Mouse (Mus musculus): ENCODE results near the gene Zfp651. TPM values are rescaled to one million over a fixed set of nuclear protein-coding genes. Genes with fewer than 3 reads are reported as not detected.

The Zfp651 gene
- polyA plus RNA-seq, 1 experiment: 46.2 TPM

DNA sequence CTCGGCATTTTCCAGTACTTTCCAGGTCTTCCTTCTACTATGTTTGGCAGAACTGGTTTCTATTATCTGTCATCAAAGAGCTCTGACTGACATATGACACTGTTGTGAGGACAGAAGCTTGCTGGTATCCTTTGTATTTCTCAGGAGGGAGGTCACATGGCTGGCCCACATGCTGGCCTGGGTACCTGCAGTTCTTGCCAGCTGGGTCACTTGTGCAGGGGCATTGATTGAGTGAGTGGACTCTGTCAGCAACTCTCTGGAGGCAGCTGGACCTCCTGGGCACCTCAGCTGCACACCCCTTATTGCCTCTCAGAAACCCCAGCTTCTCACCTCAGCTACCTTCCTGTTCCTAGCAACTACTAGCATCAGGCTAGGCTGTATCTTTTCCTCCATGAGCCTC, 48.4 kb downstream of the Zfp651 start:
- WGBS: 68% methylated on average over 1 of the region's 1 CpGs
- TF ChIP-seq CTCF (IDR thresholded peaks at IDR 0.05; ENCODE audit: insufficient read depth, low read length) (no peak), POLR2A (IDR thresholded peaks at IDR 0.05; ENCODE audit: borderline replicate concordance, extremely low read depth, low read depth, low read length) (no peak)
- DNase-seq: no peak
- Histone ChIP-seq H3K4me3 (replicated peaks; ENCODE audit: extremely low read depth, low read depth, low read length) (no peak overlapping the region), H3K4me1 (ENCODE audit: control insufficient read depth, insufficient read depth, low read length) (peaks cover 9% of the 10 kb centered on the region)

DNA sequence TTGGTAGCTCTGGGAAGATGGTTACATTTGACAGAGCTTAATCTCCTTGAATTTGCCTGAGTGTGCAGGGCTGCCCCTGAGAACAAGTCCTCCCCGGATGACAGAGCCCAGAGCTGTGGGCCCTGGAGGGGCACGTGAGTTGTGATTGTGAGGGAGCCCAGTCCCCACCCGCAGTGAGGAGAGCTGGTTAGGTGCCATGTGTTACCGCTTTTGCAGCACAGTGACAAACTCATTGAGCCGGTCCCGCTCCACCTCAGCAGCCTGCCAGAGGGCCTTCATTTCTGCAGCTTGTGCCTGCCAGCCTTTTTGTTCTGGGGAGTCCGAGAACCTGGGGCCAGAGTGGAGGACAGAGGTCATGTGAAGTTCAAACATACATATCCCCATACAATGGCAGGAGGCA, 48.8 kb downstream of the Zfp651 start:
- Histone ChIP-seq H3K4me3 (replicated peaks; ENCODE audit: extremely low read depth, low read depth, low read length) (no peak overlapping the region), H3K4me1 (ENCODE audit: control insufficient read depth, insufficient read depth, low read length) (peaks cover 9% of the 10 kb centered on the region)
- TF ChIP-seq POLR2A (IDR thresholded peaks at IDR 0.05; ENCODE audit: borderline replicate concordance, extremely low read depth, low read depth, low read length): no peak
- TF ChIP-seq CTCF (IDR thresholded peaks at IDR 0.05; ENCODE audit: insufficient read depth, low read length): no peak
- no peak for DNase-seq
- 74% methylated on average over 7 of the region's 7 CpGs for WGBS

DNA sequence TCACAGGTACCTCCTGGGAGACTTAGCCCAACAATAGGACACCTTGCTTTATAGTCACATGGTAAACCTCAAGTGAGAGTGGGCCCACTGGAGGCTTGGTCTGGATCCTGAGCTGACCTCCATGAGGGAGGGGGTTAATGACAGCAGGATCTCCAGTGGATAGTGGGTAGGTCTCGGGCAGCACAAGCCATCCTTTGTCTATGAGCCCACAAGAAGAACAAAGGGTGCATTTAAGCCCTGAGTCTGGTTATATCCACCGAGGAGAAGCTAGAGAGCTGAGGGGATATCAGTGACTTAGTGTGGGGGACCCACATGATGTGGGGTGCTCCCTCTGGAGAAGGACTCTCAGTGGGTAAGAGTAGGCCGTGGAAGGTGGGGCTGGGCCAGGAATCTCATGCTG, 49.4 kb downstream of the Zfp651 start:
- WGBS: 85% methylated on average over 3 of the region's 3 CpGs
- TF ChIP-seq CTCF (IDR thresholded peaks at IDR 0.05; ENCODE audit: insufficient read depth, low read length) (no peak), POLR2A (IDR thresholded peaks at IDR 0.05; ENCODE audit: borderline replicate concordance, extremely low read depth, low read depth, low read length) (no peak)
- DNase-seq: no peak
- Histone ChIP-seq H3K4me3 (replicated peaks; ENCODE audit: extremely low read depth, low read depth, low read length) (no peak overlapping the region), H3K4me1 (ENCODE audit: control insufficient read depth, insufficient read depth, low read length) (peaks cover 9% of the 10 kb centered on the region)

DNA sequence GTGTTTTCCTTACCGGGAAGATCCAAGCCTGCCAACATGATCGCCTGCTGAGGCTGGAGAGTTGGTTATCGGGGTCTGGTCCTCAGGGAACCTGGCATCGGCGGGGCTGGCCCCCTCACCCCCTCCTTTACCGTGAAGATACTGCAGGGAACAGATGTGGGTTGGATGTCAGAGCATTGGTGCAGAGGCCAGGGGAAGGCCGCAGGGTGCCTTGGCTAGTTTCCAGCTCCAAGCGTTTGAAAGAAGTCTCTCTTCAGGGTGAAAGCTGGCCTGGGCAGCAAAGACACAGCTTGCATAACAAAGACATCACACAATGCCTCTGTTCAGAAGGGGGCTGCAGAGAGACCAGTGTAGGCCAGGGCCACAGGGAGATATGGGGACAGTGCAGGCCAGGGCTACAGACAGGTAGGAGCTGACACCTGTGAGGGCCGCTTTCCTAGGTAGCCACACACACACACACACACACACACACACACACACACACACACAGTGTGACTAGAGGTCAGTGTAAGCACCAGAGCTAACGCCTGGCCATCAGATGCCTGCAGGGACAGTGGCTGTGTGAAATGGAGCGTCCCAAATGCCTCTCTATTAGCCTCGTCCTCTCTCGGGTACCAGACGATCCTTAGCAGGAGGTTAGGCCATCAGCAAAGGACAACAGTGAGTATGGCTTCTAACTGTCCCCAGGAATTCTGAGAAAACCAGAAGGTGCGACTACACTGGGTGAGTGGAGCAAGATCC, 51.1 kb downstream of the Zfp651 start:
- H3K4me3 ChIP-seq (replicated peaks; ENCODE audit: extremely low read depth, low read depth, low read length): no peak overlapping the region
- no peak for TF ChIP-seq POLR2A (IDR thresholded peaks at IDR 0.05; ENCODE audit: borderline replicate concordance, extremely low read depth, low read depth, low read length)
- TF ChIP-seq CTCF (IDR thresholded peaks at IDR 0.05; ENCODE audit: insufficient read depth, low read length): no peak
- 47% methylated on average over 15 of the region's 15 CpGs for WGBS
- H3K4me1 ChIP-seq (ENCODE audit: control insufficient read depth, insufficient read depth, low read length): peaks cover 9% of the 10 kb centered on the region
- peak; percentile 16 for DNase-seq

DNA sequence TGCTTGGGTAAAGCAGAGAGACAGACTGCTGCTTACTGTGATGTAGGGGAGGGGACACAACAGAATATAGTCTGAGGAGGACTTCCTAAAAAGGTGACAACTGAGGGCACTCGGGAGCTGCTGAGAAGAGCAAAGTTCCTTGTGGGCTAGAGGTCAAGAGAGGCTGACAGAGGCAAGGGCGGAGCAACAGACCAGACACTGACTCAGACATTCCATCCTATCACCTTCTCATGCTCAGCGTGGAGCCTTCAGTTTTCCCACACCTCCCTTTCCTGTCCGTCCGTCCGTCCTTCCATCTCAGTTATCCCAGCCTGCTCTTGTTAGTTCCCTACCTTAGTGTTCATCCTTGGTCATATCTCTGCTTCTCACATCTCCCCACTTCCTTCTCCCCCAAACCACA, 56.1 kb downstream of the Zfp651 start:
- 50% methylated on average over 6 of the region's 6 CpGs for WGBS
- H3K4me3 ChIP-seq (replicated peaks; ENCODE audit: extremely low read depth, low read depth, low read length): no peak overlapping the region
- TF ChIP-seq CTCF (IDR thresholded peaks at IDR 0.05; ENCODE audit: insufficient read depth, low read length) (no peak), POLR2A (IDR thresholded peaks at IDR 0.05; ENCODE audit: borderline replicate concordance, extremely low read depth, low read depth, low read length) (no peak)
- DNase-seq: no peak
- peaks cover 5% of the 10 kb centered on the region; the same call in 1 of the 2 replicates for H3K4me1 ChIP-seq (ENCODE audit: control insufficient read depth, insufficient read depth, low read length)

DNA sequence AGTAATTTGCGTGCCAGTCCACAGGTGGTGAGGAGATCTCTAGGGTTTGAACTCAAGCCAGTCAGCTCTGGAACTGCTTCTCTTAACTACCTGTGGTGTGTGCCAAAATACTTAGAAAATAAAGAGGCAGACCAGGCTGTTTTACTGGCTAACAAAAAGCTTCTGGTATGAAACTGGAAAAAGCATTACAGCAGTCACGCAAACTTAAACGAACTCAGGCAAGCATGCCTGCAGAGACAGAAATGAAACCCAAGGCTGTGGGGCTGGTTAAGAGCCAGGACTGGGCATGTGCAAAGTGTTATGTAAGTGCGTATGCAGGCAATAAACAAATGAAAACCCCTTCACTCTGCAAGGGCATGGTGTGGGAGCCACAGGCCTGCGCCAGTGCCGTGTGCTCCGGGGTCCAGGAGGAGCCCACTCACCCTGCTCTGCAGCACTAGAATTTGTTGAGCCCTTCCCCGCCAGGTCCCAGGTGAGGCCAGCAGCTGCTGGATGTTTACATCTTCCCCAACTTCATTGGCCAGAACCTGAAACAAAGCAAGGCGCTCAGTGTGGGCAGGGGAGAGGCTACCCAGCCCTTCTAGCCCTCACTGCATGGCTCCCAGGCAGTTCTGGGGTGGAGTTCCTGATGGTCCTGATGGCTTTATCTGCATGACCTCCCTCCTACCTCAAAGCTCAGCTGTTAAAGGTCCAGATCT, 60.1 kb downstream of the Zfp651 start:
- 51% methylated on average over 9 of the region's 9 CpGs for WGBS
- H3K4me3 ChIP-seq (replicated peaks; ENCODE audit: extremely low read depth, low read depth, low read length): no peak overlapping the region
- no peak for DNase-seq
- TF ChIP-seq POLR2A (IDR thresholded peaks at IDR 0.05; ENCODE audit: borderline replicate concordance, extremely low read depth, low read depth, low read length) (no peak), CTCF (IDR thresholded peaks at IDR 0.05; ENCODE audit: insufficient read depth, low read length) (no peak)
- H3K4me1 ChIP-seq (ENCODE audit: control insufficient read depth, insufficient read depth, low read length): peaks cover 4% of the 10 kb centered on the region; the same call in 1 of the 2 replicates

DNA sequence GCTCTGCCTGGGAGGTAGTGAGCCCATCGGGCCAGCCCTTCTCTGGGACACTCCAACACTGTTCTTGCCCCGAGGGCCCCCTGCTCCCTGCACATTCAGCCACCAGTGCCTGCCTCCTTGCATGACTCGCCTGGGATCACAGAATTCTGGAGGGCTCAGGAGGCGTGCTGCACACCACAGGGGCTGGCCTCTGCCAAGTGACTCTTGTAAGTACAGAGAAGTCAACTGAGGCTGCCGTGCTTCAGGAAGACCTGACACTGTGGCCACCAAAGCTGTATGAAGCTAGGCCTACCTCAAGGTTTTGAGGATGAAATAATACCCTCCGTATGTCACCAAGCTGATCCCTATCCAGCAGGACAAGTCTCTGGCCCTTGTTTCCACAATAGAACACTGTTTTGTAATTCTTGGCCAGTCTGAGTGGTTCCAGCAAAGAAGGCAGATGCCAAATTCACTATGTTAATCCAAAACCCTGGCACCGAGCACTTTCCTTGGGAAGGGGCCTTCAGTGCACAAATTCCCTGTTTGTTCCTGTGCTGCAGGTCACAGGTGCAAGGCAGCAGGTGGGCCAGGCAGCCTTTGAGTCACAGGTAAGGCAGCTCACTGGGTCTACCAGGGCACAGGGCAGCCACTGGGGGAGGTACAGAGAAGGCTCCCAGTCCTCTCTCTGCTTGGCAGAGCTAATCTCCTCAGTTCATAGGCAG, 60.8 kb downstream of the Zfp651 start:
- TF ChIP-seq CTCF (IDR thresholded peaks at IDR 0.05; ENCODE audit: insufficient read depth, low read length) (no peak), POLR2A (IDR thresholded peaks at IDR 0.05; ENCODE audit: borderline replicate concordance, extremely low read depth, low read depth, low read length) (no peak)
- Histone ChIP-seq H3K4me1 (ENCODE audit: control insufficient read depth, insufficient read depth, low read length) (peaks cover 4% of the 10 kb centered on the region; the same call in 1 of the 2 replicates), H3K4me3 (replicated peaks; ENCODE audit: extremely low read depth, low read depth, low read length) (no peak overlapping the region)
- no peak for DNase-seq
- WGBS: 55% methylated on average over 7 of the region's 7 CpGs

DNA sequence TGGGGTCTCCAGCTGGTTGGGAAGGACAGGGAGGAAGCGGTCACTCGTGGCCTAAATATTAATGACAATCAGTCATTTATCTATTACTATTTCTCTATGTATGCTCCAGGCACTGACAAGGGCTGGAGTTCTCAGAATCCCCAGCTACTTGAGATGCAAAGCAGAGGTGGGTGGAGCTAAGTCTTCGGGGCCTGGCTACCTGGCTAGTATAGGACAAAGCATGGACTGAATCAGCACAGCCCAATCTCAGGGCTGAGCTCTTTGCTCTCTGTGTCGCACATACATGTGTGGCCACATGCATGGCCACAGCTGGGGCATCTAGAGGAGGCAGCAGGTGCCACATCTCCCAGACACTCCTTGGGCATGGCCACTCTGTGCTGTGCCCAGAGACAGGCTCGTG, 61.6 kb downstream of the Zfp651 start:
- DNase-seq: no peak
- WGBS: 68% methylated on average over 5 of the region's 5 CpGs
- TF ChIP-seq CTCF (IDR thresholded peaks at IDR 0.05; ENCODE audit: insufficient read depth, low read length) (no peak), POLR2A (IDR thresholded peaks at IDR 0.05; ENCODE audit: borderline replicate concordance, extremely low read depth, low read depth, low read length) (no peak)
- Histone ChIP-seq H3K4me3 (replicated peaks; ENCODE audit: extremely low read depth, low read depth, low read length) (no peak overlapping the region), H3K4me1 (ENCODE audit: control insufficient read depth, insufficient read depth, low read length) (peaks cover 4% of the 10 kb centered on the region; the same call in 1 of the 2 replicates)

Other genes starting within 250 kb of the Zfp651 start
- 0.66 and 0.72 TPM in 2 replicates for gene Lyzl4, start 117.2 kb upstream of the Zfp651 start, polyA plus RNA-seq (2012; rRNA removed)
- gene Vipr1, start 116.6 kb upstream of the Zfp651 start, polyA plus RNA-seq (2012; rRNA removed): 2.2 and 2.6 TPM in 2 replicates
- 8.9 and 9.9 TPM in 2 replicates for gene Sec22c, start 53.8 kb upstream of the Zfp651 start, polyA plus RNA-seq (2012; rRNA removed)
- 18.4 and 22.2 TPM in 2 replicates for gene Ss18l2, start 49.0 kb upstream of the Zfp651 start, polyA plus RNA-seq (2012; rRNA removed)
- gene Nktr, start 40.2 kb upstream of the Zfp651 start, polyA plus RNA-seq (2012; rRNA removed): 36.6 and 48.6 TPM in 2 replicates
- 0.49 and 4.4 TPM in 2 replicates for gene Klhl40, start 18.3 kb downstream of the Zfp651 start, polyA plus RNA-seq (2012; rRNA removed)
- 7.4 and 11.0 TPM in 2 replicates for gene Hhatl, start 33.2 kb downstream of the Zfp651 start, polyA plus RNA-seq (2012; rRNA removed)
- gene Ccdc13, start 80.1 kb downstream of the Zfp651 start, polyA plus RNA-seq (2012; rRNA removed): 4.2 and 5.1 TPM in 2 replicates
- 11.6 and 24.4 TPM in 2 replicates for gene Higd1a, start 99.0 kb downstream of the Zfp651 start, polyA plus RNA-seq (2012; rRNA removed)
- gene Ackr2, start 139.0 kb downstream of the Zfp651 start, polyA plus RNA-seq (2012; rRNA removed): 43.2 and 46.8 TPM in 2 replicates
- gene Cyp8b1, start 157.0 kb downstream of the Zfp651 start, polyA plus RNA-seq (2012; rRNA removed): 0.90 and 1.1 TPM in 2 replicates
- gene Fam198a, start 191.7 kb downstream of the Zfp651 start, polyA plus RNA-seq (2012; rRNA removed): 5.8 and 8.4 TPM in 2 replicates
- 14.5 and 14.8 TPM in 2 replicates for gene Pomgnt2, start 237.8 kb downstream of the Zfp651 start, polyA plus RNA-seq (2012; rRNA removed)